Mouse (Mus musculus): Measurements from ENCODE around the gene Vmn1r7.
"Not testable (repeated sequence)": the region's sequence is repeated elsewhere in the genome, so short reads cannot be mapped to it uniquely, and the experiment has no call there.

Gene Vmn1r7

DNA sequence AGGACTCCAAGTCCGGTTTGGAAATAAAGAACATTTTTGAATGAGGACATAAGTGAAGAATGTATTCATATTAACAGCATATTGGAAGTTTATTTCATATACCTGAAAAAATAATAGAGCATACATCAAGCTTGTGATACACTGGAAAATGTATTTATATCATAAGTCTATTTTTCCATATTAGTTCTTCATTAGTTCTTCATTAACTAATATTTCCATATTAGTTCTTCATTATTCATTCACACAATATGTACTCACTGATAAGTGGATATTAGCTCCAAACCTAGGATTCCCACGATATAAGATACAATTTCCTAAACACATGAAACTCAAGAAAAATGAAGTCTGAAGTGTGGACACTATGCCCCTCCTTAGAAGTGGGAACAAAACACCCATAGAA is at the start of gene Vmn1r7:
Gene Vmn1r7 (minus strand): TSS at position 101 of the 400 bp plus-strand sequence.
- not testable (repeated sequence) for DNase-seq

DNA sequence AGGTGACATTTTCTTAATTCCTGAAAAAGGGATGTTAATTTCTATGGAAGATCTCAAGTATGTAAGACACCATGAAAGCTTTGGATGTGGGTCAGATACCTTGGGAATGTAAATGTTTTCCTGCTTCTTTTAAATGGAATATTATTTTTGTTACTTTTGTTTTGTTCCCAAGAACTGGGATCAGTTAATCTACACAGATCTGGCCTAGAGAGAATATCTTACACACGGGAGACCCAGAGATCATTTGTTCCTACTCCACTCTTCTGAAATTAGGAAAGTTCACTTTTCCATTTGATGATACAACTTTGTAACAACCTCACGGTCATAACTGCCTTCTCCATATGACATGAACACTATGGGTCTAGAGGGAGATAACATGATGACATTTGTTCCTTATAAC is 41.4 kb upstream of the Vmn1r7 start, which contains the start of gene Vmn1r9:
Gene Vmn1r9 (plus strand): TSS at position 301 of the 400 bp plus-strand sequence.
- no peak for DNase-seq

GRCm38 (mm10) chr6:57063730-57064129 is 38.6 kb upstream of the Vmn1r7 start:
- no peak for DNase-seq

- no peak for DNase-seq
Observed at GRCm38 (mm10) chr6:57034674-57035073, 9.6 kb upstream of the Vmn1r7 start.

DNA sequence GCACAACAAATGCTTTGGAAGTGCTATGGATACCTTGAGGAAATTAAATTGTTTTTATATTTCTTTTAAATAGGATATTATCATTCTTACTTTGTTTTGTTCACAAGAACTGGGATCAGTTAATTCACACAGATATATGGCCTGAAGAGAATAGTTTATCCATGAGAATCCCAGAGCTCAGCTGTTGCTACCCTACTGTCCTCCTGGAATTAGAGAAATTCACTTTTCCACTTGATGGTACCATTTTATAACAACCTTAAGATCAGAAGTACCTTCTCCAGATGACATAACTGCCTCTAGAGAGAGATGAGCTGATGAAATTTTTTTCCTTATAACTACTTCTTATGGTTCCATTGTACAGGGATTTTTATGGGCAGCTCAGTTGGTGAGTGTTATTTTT is 6.9 kb upstream of the Vmn1r7 start, which contains the start of gene Vmn1r8:
Gene Vmn1r8 (plus strand): TSS at position 301 of the 400 bp plus-strand sequence.
- DNase-seq, result no peak

DNA sequence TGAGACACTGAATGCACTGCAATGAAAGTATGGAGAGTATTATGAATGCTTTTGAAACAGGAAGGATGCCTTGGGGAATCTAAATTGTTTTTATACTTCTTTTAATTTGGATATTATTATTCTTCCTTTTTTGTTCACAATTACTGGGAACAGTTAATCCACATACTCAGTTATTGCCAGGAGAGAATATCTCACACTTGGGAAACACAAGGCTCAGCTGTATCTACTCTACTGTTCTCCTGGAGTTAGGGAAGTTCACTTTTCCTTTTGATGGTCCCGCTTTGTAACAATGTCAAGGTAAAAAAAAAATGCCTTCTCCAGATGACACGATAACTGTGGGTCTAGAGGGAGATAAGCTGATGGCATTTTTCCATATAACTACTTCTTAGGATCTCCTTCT is 28.2 kb downstream of the Vmn1r7 start, which contains the start of gene Vmn1r6:
Gene Vmn1r6 (plus strand): TSS at position 301 of the 400 bp plus-strand sequence.
- no peak for DNase-seq
